Mouse (Mus musculus): ENCODE results near the gene Dmgdh. TPM values are rescaled to one million over a fixed set of nuclear protein-coding genes. Genes with fewer than 3 reads are reported as not detected.

Dmgdh gene
- total and polyA plus RNA-seq, 3 experiments, result not detected

DNA sequence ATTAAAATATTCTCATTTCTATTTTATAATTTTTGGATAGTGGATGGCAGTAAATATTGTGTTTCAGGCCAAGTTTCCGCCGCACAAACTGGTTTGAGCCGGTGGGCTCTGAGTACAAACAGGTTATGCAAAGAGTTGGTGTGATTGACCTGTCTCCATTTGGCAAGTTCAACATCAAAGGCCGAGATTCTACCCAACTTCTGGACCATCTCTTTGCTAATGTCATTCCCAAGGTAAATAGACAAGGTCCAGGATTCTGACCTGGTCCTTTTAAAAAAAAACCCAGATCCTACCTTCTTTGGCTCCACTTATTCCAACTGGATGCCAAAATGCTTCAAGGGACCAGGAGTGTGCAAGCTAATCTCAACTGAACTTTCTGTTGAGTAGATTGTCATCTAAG lies 37.0 kb downstream of the Dmgdh start:
- H3K9me3 ChIP-seq (replicated peaks; ENCODE audit: insufficient read depth, low read length), result no peaks in the 10 kb centered on the region
- no peaks in the 10 kb centered on the region for H3K27me3 ChIP-seq (ENCODE audit: control insufficient read depth in 1 of 2, insufficient read depth in 2 of 2, low read length in 2 of 2)
- H3K79me2 ChIP-seq (ENCODE audit: control insufficient read depth, insufficient read depth, low read length, poor library complexity), result no peaks in the 10 kb centered on the region
- no peak overlapping the region for H3K9ac ChIP-seq (ENCODE audit: control insufficient read depth, low read depth, low read length, poor library complexity, severe bottlenecking)
- DNase-seq (ENCODE audit: low read depth, low spot score), result no peak
- no peak overlapping the region for H3K27ac ChIP-seq (ENCODE audit: control insufficient read depth, low read depth, low read length)
- H3K4me1 ChIP-seq (ENCODE audit: control insufficient read depth in 1 of 2, insufficient read depth in 2 of 2, low read length in 2 of 2), result no peaks in the 10 kb centered on the region
- TF ChIP-seq MAFK (IDR thresholded peaks at IDR 0.05; ENCODE audit: borderline replicate concordance, low read depth, low read length) (no peak), MYB (IDR thresholded peaks at IDR 0.05; ENCODE audit: low read depth, low read length) (no peak), ETS1 (IDR thresholded peaks at IDR 0.05; ENCODE audit: low read depth, low read length) (no peak), TCF12 (IDR thresholded peaks at IDR 0.05; ENCODE audit: low read depth, low read length) (no peak), CHD2 (IDR thresholded peaks at IDR 0.05; ENCODE audit: low read length) (no peak), HCFC1 (IDR thresholded peaks at IDR 0.05; ENCODE audit: low read depth, low read length) (no peak), MAZ (IDR thresholded peaks at IDR 0.05; ENCODE audit: low read depth, low read length) (no peak), ZMIZ1 (IDR thresholded peaks at IDR 0.05; ENCODE audit: low read depth, low read length) (no peak), USF2 (IDR thresholded peaks at IDR 0.05; ENCODE audit: borderline replicate concordance in 1 of 2, insufficient read depth in 1 of 2, low read depth in 1 of 2, low read length in 2 of 2) (no peak), NELFE (IDR thresholded peaks at IDR 0.05; ENCODE audit: low read depth, low read length) (no peak), BHLHE40 (IDR thresholded peaks at IDR 0.05; ENCODE audit: borderline replicate concordance, low read depth, low read length) (no peak), EP300 (IDR thresholded peaks at IDR 0.05; ENCODE audit: low read depth in 1 of 2, low read length in 2 of 2) (no peak), TAL1 (IDR thresholded peaks at IDR 0.05; ENCODE audit: low read length) (no peak), UBTF (IDR thresholded peaks at IDR 0.05; ENCODE audit: borderline replicate concordance, insufficient read depth, low read depth, low read length) (no peak), USF1 (IDR thresholded peaks at IDR 0.05; ENCODE audit: low read depth, low read length) (no peak), RCOR1 (IDR thresholded peaks at IDR 0.05; ENCODE audit: low read depth, low read length) (no peak), ZNF384 (IDR thresholded peaks at IDR 0.05; ENCODE audit: low read depth, low read length) (no peak), CTCF (IDR thresholded peaks at IDR 0.05 in 2 of 3, conservative IDR thresholded peaks at IDR 0.05 in 1 of 3; ENCODE audit: control insufficient read depth in 1 of 3, insufficient read depth in 1 of 3, low read depth in 2 of 3, low read length in 3 of 3, poor library complexity in 1 of 3, severe bottlenecking in 1 of 3) (no peak), MAX (IDR thresholded peaks at IDR 0.05; ENCODE audit: low read length) (no peak)
- no peak overlapping the region for H3K4me3 ChIP-seq (ENCODE audit: control insufficient read depth in 1 of 2, insufficient read depth in 1 of 2, low read depth in 2 of 2, low read length in 2 of 2)
- no peaks in the 10 kb centered on the region for H3K36me3 ChIP-seq (ENCODE audit: control insufficient read depth in 1 of 2, insufficient read depth in 2 of 2, low read length in 2 of 2)

DNA sequence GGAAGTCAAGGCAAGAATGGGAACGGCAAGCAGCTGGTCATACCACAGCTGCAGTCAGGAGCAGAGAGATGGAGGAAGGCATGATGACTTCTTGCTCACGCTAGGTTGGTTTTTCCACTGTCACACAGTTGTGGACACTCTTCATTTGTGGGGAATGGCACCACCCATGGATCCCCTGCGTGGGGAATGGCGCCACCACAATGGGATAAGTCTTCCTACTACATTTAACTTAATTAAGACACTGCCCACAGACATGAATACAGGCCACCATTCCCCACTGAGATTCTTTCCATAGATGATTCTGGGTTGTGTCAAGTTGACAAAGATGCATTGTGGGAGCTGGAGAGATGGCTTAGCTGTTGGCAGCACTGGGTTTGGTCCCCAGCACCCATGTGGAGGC lies 38.1 kb downstream of the Dmgdh start:
- no peak overlapping the region for H3K4me3 ChIP-seq (ENCODE audit: control insufficient read depth in 1 of 2, insufficient read depth in 1 of 2, low read depth in 2 of 2, low read length in 2 of 2)
- no peak overlapping the region for H3K27ac ChIP-seq (ENCODE audit: control insufficient read depth, low read depth, low read length)
- H3K9me3 ChIP-seq (replicated peaks; ENCODE audit: insufficient read depth, low read length), result no peaks in the 10 kb centered on the region
- H3K79me2 ChIP-seq (ENCODE audit: control insufficient read depth, insufficient read depth, low read length, poor library complexity), result no peaks in the 10 kb centered on the region
- no peak for DNase-seq (ENCODE audit: low read depth, low spot score)
- no peak overlapping the region for H3K9ac ChIP-seq (ENCODE audit: control insufficient read depth, low read depth, low read length, poor library complexity, severe bottlenecking)
- peaks cover 0 to under 1% of the 10 kb centered on the region in 2 experiments; a peak in 1 of 4 replicates for H3K27me3 ChIP-seq (ENCODE audit: control insufficient read depth in 1 of 2, insufficient read depth in 2 of 2, low read length in 2 of 2)
- no peaks in the 10 kb centered on the region for H3K36me3 ChIP-seq (ENCODE audit: control insufficient read depth in 1 of 2, insufficient read depth in 2 of 2, low read length in 2 of 2)
- TF ChIP-seq MAZ (IDR thresholded peaks at IDR 0.05; ENCODE audit: low read depth, low read length) (no peak), RAD21 (IDR thresholded peaks at IDR 0.05; ENCODE audit: low read depth, low read length) (no peak), EP300 (IDR thresholded peaks at IDR 0.05; ENCODE audit: low read depth in 1 of 2, low read length in 2 of 2) (no peak), ZC3H11A (IDR thresholded peaks at IDR 0.05; ENCODE audit: low read depth, low read length) (no peak), NELFE (IDR thresholded peaks at IDR 0.05; ENCODE audit: low read depth, low read length) (no peak)
- no peaks in the 10 kb centered on the region for H3K4me1 ChIP-seq (ENCODE audit: control insufficient read depth in 1 of 2, insufficient read depth in 2 of 2, low read length in 2 of 2)

Measured in MEL (cell line).